Mouse (Mus musculus) kidney, adult 9 months (tissue): Measurements from ENCODE around the gene Sox5.

Experiments
- DNase-seq: peaks from one replicate; pipeline ENCODE4 v3.0.0; 2022

Sox5 gene

GRCm38 (mm10) chr6:144781431-144782030 lies at the start of gene Sox5:
Gene Sox5 (minus strand): TSS chr6:144781977.
- peak; percentile 32 for DNase-seq

DNA sequence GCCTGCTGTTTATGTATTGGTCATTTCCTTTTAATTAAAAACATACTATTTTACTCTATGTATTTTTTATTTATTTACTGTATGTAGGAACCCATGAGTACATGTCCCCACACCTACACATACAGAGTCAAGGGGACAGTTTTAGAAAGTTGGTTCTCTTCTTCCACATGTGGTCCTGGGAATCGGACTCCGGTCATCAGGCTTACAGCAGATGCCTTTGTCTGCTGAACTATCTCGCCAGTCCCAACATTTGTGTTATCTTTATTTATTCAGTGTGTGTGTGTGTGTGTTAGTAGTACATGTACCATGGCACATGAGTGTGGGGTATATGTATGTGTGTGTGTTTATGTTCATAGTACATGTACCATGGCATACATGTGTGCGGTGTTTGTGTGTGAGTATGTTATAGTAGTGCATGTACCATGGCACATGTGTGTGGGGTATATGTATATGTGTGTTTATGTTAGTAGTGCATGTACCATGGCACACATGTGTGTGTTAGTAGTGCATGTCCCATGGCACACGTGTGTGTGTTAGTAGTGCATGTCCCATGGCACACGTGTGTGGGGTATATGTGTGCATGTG lies 43.3 kb upstream of the Sox5 start:
- DNase-seq, result no peak

DNA sequence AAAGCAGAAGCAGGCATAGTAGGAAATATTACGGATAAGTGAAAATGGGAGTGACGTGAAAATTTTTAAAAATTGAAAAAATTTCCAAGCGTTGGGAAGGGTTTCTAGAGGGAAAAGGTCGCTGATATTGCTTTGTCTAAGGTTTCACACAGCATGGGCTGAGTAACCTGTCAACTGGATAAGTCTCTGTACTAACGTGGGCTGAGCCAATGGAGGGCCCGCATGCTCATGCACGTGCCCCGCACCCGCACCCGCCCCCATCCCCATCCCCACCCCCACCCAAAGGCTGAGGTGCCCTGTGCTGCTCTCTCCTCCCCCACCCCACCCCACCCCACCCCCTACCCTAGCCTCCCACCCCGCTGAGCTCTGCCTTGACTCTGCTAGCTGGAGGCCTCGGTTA lies 42.4 kb upstream of the Sox5 start:
- DNase-seq, result no peak

- no peak for DNase-seq
These were observed 40.8 kb upstream of the Sox5 start for GRCm38 (mm10) chr6:144822594-144822993.

GRCm38 (mm10) chr6:144821019-144821418 lies 39.2 kb upstream of the Sox5 start:
- no peak for DNase-seq

DNA sequence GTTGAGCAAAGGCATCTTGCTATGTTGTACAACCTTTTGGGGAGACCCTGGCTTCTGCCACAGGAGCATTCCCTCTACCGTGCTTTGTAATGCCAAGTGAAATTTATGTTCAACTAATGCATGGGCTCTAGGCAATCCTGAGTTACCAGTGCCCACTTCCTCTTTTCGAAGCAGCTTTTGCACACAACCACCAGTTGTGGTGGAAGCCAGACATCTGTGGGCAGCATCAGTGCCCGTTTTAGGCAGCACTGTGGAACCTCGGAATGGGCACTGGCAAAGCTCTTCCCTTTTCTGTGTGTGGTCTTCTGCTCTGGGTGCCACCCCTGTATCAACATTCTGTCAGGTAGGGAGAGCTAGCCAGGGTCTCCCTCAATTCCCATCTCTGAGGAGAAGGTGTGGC lies 36.2 kb upstream of the Sox5 start:
- DNase-seq, result no peak

DNA sequence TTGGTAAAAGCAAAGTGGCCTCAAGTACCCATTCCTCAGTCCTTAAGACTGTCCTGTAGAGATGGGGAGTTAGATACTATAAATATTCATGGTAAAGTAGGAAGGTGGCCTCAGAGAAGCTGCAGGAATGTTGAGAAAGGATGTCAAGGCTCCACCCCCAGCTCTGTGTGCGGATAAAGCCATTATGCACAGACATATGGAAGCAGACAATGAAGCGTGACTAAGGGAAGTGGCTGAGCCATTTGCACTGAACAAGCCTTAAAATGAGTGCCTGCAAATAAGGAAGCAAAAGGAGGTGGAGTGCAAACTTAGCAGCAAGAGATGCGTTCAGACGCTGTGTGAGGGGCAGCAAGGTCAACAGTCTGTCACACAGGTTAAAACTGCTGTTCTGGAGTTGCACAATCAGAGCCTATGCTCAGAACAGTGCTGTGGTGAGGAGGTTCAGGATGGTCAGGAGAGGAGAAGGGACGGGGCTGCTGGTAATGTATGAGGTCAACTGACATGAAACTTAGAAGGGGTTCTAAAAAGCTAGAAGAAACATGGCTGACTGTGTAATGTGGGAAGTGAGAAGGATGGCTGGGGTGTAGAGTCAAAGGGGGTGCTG lies 35.7 kb upstream of the Sox5 start:
- DNase-seq, result no peak

GRCm38 (mm10) chr6:144815542-144815941 lies 33.8 kb upstream of the Sox5 start:
- DNase-seq, result no peak

DNA sequence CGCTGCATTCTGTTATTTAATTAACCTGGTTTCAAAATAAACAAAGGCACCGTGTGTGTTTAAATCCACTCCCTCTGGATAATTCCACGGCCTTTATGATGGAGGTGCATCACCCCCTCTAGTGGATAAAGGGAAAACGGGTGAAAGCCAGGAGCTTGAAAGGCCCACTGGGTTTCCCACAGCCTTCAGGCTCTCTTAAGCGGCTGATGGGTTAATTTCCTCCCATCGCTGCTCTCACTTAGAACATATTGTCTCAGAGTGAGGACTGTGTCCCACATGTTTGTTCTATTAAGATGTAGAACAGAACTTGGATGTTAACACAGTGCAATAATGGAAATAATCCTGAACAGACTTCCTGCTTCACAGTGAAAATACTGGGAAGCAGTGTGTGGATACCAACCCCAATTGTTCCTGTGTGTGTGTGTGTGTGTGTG lies 33.2 kb upstream of the Sox5 start:
- peak; percentile 56 for DNase-seq

DNA sequence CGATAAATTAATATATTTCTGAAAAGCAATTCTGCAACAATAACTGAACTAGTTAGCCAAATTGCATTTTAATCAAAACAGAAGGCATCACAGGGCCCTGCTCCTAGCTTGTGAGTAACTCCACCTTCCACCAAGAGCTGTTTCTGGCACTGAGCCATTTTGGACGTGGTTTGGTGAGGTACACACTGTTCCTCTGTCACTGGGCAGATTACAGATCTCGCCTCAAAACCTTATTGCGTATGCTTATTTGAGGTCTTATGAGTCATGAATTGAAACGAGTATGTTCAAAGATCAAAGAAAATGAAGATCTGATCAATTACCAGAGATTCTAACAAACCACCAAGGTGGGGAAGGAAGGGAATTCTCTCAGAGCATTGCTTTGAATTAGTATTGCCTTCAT lies 22.5 kb upstream of the Sox5 start:
- no peak for DNase-seq

DNA sequence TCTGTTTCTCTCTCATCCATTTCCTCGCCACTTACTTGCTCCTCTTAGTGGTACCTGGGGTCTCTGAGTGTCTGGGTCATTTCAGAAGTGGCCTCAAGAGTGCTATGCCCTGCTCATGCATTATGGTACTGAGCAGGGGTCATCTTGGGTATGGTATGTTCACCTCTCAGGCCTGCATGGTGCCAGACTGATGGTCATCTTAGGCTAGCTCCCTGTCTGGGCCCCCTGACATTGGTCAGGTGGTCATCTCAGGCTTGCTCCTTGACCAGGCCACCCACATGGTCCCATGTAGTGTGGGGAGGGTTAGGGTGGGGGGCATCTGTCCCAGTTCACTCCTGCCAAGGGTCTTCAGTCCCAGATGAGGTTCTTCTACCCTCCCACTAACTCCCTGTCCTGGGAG lies 21.3 kb upstream of the Sox5 start:
- DNase-seq, result no peak

DNA sequence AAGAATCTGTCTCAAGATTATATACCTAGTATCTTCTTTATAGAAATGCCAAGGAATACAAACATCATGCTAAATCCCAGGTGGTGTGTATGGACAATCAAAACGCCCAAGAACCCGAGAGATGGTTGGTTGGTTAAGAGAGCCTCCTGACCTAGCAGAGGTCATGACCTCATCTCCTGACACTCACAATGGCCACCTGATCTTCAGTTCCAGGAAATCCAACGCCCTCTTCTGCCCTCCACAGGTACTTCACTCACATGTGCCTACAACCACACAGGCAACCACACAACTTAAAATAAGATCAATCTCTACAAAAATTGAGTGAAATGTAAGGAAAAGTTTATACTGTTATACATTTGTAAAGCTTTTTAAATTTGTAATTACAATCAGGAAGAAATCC lies 12.6 kb upstream of the Sox5 start:
- no peak for DNase-seq

GRCm38 (mm10) chr6:144792871-144793270 lies 11.1 kb upstream of the Sox5 start:
- DNase-seq, result no peak

GRCm38 (mm10) chr6:144783295-144783694 lies 1.5 kb upstream of the Sox5 start:
- no peak for DNase-seq

- no peak for DNase-seq
These were observed 1.1 kb upstream of the Sox5 start for GRCm38 (mm10) chr6:144782866-144783265.

DNA sequence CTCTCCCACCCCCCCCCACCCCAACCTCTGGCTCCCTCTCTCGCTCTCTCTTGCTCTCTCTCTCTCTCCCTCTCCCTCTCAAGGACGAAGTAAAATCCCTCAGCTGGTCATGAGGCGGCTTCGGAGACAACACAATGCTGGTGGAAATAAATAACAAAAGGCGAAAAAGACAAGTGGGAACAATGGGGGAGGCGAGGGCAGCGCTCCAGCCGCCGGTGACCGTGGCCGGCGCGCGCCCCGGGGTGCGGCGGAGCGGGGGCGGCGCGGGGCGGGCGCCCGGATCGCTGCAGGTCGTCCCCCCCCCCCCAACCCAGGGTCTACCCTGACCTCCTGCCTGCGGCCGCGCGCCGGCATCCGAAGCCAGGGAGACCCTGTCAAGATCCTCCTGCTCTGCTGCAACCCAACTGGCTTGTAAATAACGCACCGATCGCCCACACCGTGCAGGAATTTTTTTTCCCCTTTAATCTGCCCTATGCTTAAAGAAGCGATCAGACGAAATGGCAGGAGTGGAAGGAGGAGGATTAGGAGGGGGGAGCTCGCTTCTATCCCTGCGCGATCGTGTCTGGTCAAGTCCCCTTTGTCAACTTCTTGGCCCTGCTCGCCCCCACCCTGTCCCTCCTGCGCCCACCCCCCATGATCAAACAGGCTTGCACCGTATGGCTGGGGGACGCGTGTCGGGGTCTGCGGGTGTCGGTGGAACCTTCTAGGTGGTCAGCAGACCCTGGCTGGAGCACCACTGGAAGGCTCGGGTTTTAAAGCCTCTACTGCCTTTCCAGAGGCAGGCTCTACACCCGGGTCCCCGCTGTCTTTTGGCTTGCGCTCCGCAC lies 467 bp upstream of the Sox5 start:
- DNase-seq, result no peak

DNA sequence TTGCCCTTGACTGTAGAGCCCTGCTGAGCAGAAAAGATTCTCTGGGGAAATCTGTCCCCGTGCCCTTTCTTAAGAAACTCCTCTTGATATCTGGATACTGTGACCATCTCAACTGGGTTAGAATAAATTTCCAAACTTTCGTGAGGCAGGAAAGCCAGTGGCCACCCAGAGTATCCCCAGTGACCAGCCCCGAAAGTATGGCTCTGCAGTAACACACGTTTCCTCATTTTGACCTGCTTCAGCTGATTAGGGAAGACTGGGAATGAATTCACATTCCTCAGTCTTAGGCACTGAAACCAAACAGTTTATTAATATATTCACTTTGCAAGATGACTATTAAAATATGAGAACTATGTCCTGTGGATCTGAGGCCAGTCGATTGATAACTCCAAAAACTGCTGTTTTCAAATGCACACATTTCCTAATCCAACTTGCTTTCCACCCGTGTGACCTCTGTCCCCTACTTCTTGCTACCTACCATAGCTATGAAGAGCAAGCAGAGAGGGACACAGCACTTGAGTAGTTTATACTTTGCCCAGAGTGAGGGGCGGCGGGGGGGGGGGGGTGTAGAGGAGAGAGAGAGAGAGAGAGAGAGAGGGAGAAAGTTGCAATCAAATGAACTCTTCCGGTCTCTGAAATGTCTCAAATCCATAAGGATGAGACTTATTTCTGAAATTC lies 1.0 kb downstream of the Sox5 start:
- peak; percentile 17 for DNase-seq

- DNase-seq, result peak; percentile 9
These were observed 1.7 kb downstream of the Sox5 start for GRCm38 (mm10) chr6:144779945-144780607.

GRCm38 (mm10) chr6:144777356-144778035 lies 4.3 kb downstream of the Sox5 start:
- DNase-seq, result no peak

DNA sequence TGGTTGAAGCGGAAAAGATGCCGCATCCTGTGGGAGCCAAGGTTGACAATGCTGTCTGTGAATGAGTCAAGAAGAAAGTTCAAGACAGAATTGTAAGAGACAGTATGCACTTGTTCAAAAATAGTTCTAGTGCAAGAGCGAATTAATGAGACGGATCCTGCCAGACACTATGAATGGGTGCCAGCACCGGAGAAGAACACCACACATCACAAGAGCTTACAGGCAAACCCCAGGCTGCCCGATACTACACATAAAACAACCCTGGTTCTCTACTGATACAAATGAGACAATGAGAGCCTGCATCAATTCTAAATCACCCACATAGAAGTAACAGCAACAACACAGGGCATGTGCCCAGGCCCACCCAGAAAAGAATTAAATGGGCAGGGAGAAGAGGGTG lies 8.0 kb downstream of the Sox5 start:
- no peak for DNase-seq

DNA sequence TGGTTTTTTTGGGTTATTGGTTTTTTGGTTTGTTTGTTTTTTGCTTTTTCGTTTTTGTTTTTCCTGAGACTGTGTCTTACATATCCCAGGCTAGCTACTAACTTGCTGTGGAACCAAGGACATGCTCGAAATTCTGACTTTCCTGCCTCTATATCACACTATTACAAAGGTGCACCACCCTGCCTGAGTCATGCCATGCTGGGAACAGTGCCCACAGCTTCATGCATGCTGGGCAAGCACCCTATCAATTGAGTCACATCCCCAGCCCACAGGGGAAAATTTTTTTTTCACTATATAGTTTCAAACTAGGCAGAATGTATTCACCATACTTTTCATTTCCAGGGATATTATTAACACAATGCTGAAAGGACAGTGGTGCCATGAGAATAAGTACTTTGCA lies 8.8 kb downstream of the Sox5 start:
- no peak for DNase-seq
